Mouse (Mus musculus) spleen, adult 2 months (tissue): ENCODE data around the gene Hist1h2bn.

Experiments used
- CTCF ChIP-seq: fragments of 200-500 bp; IDR thresholded peaks from 2 replicates; pipeline ENCODE4 v1.5.1; 2011; ENCODE audit warnings: mild to moderate bottlenecking, inconsistent platforms; ENCODE audit not compliant: insufficient read depth, insufficient read length, insufficient replicate concordance; ENCODE audit errors: extremely low read depth
- POLR2A ChIP-seq: fragments of 200-500 bp; IDR thresholded peaks from 2 replicates; pipeline ENCODE4 v1.6.1; 2011; ENCODE audit warnings: low read depth, low read length, inconsistent platforms

DNA sequence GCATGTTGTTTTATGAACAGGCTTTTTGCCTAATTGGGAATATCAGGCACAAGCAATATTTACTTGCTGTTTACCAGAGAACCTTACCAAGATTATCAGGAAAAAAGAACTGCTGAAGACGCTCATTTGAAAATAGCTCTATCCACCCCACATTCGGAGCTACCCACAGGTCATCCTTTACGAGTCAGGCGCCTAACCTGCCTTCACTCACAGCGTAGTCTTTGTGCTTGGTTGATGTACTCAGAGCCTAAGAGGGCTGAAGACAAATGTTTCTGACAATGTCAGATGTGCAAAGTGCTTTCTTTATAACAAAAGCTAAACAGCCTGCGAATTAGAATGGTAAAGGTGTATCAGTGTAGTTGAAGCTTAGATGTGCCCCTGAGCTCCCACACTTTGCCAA, 30.4 kb downstream of the Hist1h2bn start:
- TF ChIP-seq POLR2A = no peak
- no peak for TF ChIP-seq CTCF
